ENCODE assay signal across 20 mouse cellular contexts in the genomic region with DNA sequence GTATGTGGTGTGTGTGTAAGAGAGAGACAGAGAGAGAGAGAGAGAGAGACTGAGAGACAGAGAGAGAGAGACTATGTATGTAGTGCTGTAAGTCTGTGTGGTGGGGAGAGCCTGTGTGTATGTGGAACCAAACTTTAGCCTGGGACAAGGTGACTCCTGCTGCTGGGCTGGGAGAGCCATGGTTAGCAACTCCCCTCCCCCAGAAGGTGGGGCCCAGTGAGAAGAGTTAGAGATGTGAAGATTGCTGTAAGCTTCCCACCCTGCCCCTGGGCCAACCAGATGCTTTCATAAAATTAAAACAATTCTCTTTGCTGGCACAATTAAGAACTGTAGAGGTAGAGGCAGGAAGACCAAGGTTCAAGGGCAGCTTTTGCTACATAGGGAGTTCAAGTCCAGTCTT. TPM values are rescaled to one million over a fixed set of nuclear protein-coding genes. Genes with fewer than 3 reads are reported as not detected.
DNase-seq lines count a peak whose midpoint lies in the region; TF ChIP-seq lines count a peak whose summit lies in the region.
"Had no signal": no experiment of that assay in that cellular context is flagged by ENCODE, and none has a peak within 500 bp of the region (broad histone marks: within the 10 kb centered on the region; RNA-seq: fewer than 3 reads in every experiment).

No protein-coding gene starts in this region.

- H3K4me1 ChIP-seq in ES-Bruce4 (ENCODE audit: control insufficient read depth, insufficient read depth, low read length) (peaks cover 3% of the 10 kb centered on the region), ES-E14 (ENCODE audit: control insufficient read depth in 2 of 2, insufficient read depth in 2 of 2, low read length in 2 of 2, poor library complexity in 1 of 2) (peaks cover 4 to 9% of the 10 kb centered on the region in 2 experiments; a peak in 3 of 4 replicates)
- H3K4me1 ChIP-seq: embryonic facial prominence, embryonic 13.5 days; embryonic facial prominence, embryonic 15.5 days; forebrain, embryonic 13.5 days had no signal

- no peak overlapping the region for H3K9ac ChIP-seq in ES-Bruce4 (ENCODE audit: low read depth, poor library complexity, severe bottlenecking)
- H3K9ac ChIP-seq in ES-E14 (ENCODE audit: insufficient read depth, low read depth, low read length, poor library complexity, severe bottlenecking) = no peak overlapping the region; the same call in 1 of the 2 replicates
- H3K9ac ChIP-seq: embryonic facial prominence, embryonic 13.5 days; embryonic facial prominence, embryonic 15.5 days; forebrain, embryonic 13.5 days had no signal

- no peak for TF ChIP-seq CTCF in ES-Bruce4 (IDR thresholded peaks at IDR 0.05; ENCODE audit: low read depth, low read length)
- TF ChIP-seq CTCF in left cerebral cortex, adult 2 months (IDR thresholded peaks at IDR 0.05) = no peak

- in situ Hi-C loops in ES-E14 (cut with MboI; ENCODE audit: low sequenced_read_pairs in 2 of 2, unreplicated experiment in 2 of 2) = no loop called here

- H3K36me3 ChIP-seq in ES-Bruce4 (ENCODE audit: control insufficient read depth, insufficient read depth, low read length, poor library complexity, severe bottlenecking) (no peaks in the 10 kb centered on the region), ES-E14 (ENCODE audit: control insufficient read depth, insufficient read depth, low read length, poor library complexity, severe bottlenecking) (no peaks in the 10 kb centered on the region)
- H3K36me3 ChIP-seq: embryonic facial prominence, embryonic 13.5 days; embryonic facial prominence, embryonic 15.5 days had no signal

- H3K27ac ChIP-seq in ES-Bruce4 (ENCODE audit: insufficient read depth, low read length) (peak overlapping the region; percentile 78), ES-E14 (ENCODE audit: insufficient read depth, low read depth, low read length, poor library complexity, severe bottlenecking) (peak overlapping the region; percentile 74; the same call in 1 of the 2 replicates)
- no peak overlapping the region for H3K27ac ChIP-seq in left cerebral cortex, adult 2 months
- H3K27ac ChIP-seq: embryonic facial prominence, embryonic 13.5 days; embryonic facial prominence, embryonic 15.5 days; forebrain, embryonic 13.5 days had no signal

- peak; percentile 86 for TF ChIP-seq EP300 in ES-Bruce4 (IDR thresholded peaks at IDR 0.05; ENCODE audit: insufficient read depth, low read depth, low read length)

- no peaks in the 10 kb centered on the region for H3K9me3 ChIP-seq in ES-Bruce4 (replicated peaks; ENCODE audit: control insufficient read depth, insufficient read depth, low read length, poor library complexity, severe bottlenecking)
- H3K9me3 ChIP-seq in ES-E14 (ENCODE audit: control insufficient read depth, insufficient read depth, low read depth, low read length) = no peaks in the 10 kb centered on the region
- H3K9me3 ChIP-seq: embryonic facial prominence, embryonic 13.5 days; embryonic facial prominence, embryonic 15.5 days; forebrain, embryonic 13.5 days had no signal

- intact Hi-C loops in left cerebral cortex, adult 2 months (cut with DNase I) = no loop called here
- intact Hi-C loops in left cerebral cortex, postnatal 25 days (cut with DNase I) = no loop called here

- DNase-seq in ES-E14 (ENCODE audit: low read depth, low spot score) (no peak), ZHBTc4 (ENCODE audit: low read depth, low spot score) (peak; percentile 65)
- no peak for DNase-seq in left cerebral cortex, adult 2 months (ENCODE audit: extremely low spot score in 1 of 2, low spot score in 2 of 2)
- DNase-seq in left cerebral cortex, postnatal 25 days (ENCODE audit: low spot score in 2 of 2) = no peak
- no peak for DNase-seq in thymus, postnatal 14 days
- DNase-seq: adrenal gland, adult 2 months; adrenal gland, postnatal 10 days; adrenal gland, postnatal 25 days; cerebellum, adult 11 months; cerebellum, adult 18-20 months; cerebellum, adult 8-10 months; cerebellum, adult 9-11 months; cerebellum, postnatal 14 days; cerebellum, postnatal 36 days; embryo, embryonic 11 days had no signal

- TF ChIP-seq POLR2A in ES-Bruce4 (IDR thresholded peaks at IDR 0.05; ENCODE audit: insufficient read depth, low read length) = no peak

- H3K4me3 ChIP-seq in ES-Bruce4 (ENCODE audit: low read depth, low read length) (no peak overlapping the region), ES-E14 (ENCODE audit: insufficient read depth in 1 of 2, low read depth in 1 of 2, low read length in 2 of 2, poor library complexity in 1 of 2, severe bottlenecking in 1 of 2) (no peak overlapping the region)
- no peak overlapping the region for H3K4me3 ChIP-seq in left cerebral cortex, adult 2 months
- H3K4me3 ChIP-seq: embryonic facial prominence, embryonic 13.5 days; embryonic facial prominence, embryonic 15.5 days; erythroblast, embryonic 14.5 days; forebrain, embryonic 13.5 days had no signal

- no peaks in the 10 kb centered on the region for H3K27me3 ChIP-seq in ES-Bruce4 (ENCODE audit: control insufficient read depth, insufficient read depth, low read length, poor library complexity, severe bottlenecking)
- H3K27me3 ChIP-seq: embryonic facial prominence, embryonic 13.5 days; embryonic facial prominence, embryonic 15.5 days; forebrain, embryonic 13.5 days had no signal

TF ChIP-seq in ES-E14, 5 proteins besides CTCF, POLR2A, EP300 and RAD21:
- TF ChIP-seq ZC3H11A (IDR thresholded peaks at IDR 0.05; ENCODE audit: borderline replicate concordance, low read depth, low read length) = no peak
- TF ChIP-seq CHD2 (IDR thresholded peaks at IDR 0.05; ENCODE audit: low read depth, low read length) = no peak
- TF ChIP-seq HCFC1 (IDR thresholded peaks at IDR 0.05; ENCODE audit: borderline replicate concordance, insufficient read depth, low read length) = no peak
- no peak for TF ChIP-seq MAFK (IDR thresholded peaks at IDR 0.05; ENCODE audit: insufficient read depth, low read depth, low read length)
- TF ChIP-seq ZNF384 (IDR thresholded peaks at IDR 0.05; ENCODE audit: low read depth, low read length) = no peak

RNA-seq across cellular contexts. Expression of a gene that starts 19.0 kb away (rescaled TPM):
- 328 and 331 TPM in 2 replicates for polyA plus RNA-seq in ES-Bruce4 (2011; ENCODE audit: insufficient read depth, insufficient read length, low read depth, missing spikeins)
- total RNA-seq in ES-E14 (2012; rRNA removed) = 68.4 and 102 TPM in 2 replicates
- total RNA-seq in left cerebral cortex, adult 2 months (2021) = 100 to 1,000 TPM; 174 to 176 TPM
- total RNA-seq in left cerebral cortex, postnatal 25 days (2021) = 100 to 1,000 TPM; 183 to 189 TPM
